18 mouse cellular contexts compared by ENCODE assay signal in the genomic region with DNA sequence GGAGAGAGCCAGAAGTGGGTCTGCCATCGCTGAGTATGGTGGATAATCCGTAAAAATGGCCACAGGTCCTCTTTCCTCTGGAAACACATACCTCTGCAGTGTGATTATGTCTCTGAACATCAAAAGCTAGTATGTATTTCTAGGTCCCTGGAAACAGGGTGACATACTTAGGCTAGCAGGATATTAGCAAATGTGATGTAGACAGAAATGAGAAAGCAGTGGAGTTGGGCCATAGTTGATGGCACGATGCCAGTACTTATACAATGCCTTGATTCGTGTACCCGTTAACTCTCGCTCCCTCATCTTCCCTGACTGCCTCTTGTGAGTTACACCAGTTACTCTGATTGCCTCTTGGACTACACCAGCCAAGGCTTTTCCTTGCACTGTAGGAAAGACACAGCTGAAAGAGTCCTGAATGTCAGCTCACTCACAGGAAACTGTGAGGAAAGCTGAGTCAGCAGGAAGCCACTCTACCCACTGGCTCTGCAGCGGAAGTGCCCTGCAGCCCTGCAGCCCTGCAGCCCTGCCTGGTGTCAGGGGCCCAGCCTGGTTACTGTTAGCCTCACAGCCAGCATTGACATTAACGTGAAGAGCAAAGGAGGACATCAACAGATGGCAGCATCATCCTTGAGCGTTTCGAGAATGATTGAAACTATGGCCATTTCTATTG. TPM values are rescaled to one million over a fixed set of nuclear protein-coding genes. Genes with fewer than 3 reads are reported as not detected.
DNase-seq lines count a peak whose midpoint lies in the region; ATAC-seq lines count a peak whose summit lies in the region.
"Had no signal": no experiment of that assay in that cellular context is flagged by ENCODE, and none has a peak within 500 bp of the region (broad histone marks: within the 10 kb centered on the region; RNA-seq: fewer than 3 reads in every experiment).

No protein-coding gene starts in this region.

- H3K4me3 ChIP-seq in megakaryocyte, embryonic 14.5 days (replicated peaks), result peak overlapping the region; percentile 86
- H3K4me3 ChIP-seq: embryonic facial prominence, embryonic 13.5 days; forebrain, embryonic 12.5 days; hindbrain, embryonic 10.5 days; intestine, embryonic 15.5 days; limb, embryonic 12.5 days; lung, embryonic 15.5 days; midbrain, embryonic 13.5 days had no signal

- no peaks in the 10 kb centered on the region for H3K36me3 ChIP-seq in megakaryocyte, embryonic 14.5 days (replicated peaks; ENCODE audit: low read length)
- H3K36me3 ChIP-seq: embryonic facial prominence, embryonic 13.5 days; forebrain, embryonic 12.5 days; hindbrain, embryonic 10.5 days; intestine, embryonic 15.5 days; limb, embryonic 12.5 days; lung, embryonic 15.5 days; midbrain, embryonic 13.5 days had no signal

- DNase-seq in 416B (ENCODE audit: low read depth), result peak; percentile 91
- peak; percentile 51 for DNase-seq in CD4-positive, CD25-positive, alpha-beta regulatory T cell, adult 2 months (ENCODE audit: low read depth, low spot score)
- no peak for DNase-seq in right cerebral cortex, postnatal 25 days
- no peak for DNase-seq in left cerebral cortex, postnatal 14 days (ENCODE audit: low spot score in 2 of 2)
- no peak for DNase-seq in gastrocnemius, postnatal 10 days
- DNase-seq: adrenal gland, postnatal 10 days; cerebellum, postnatal 36 days; kidney, postnatal 14 days had no signal

- H3K27me3 ChIP-seq in megakaryocyte, embryonic 14.5 days (replicated peaks), result peaks cover 39% of the 10 kb centered on the region

- ATAC-seq in common myeloid progenitor, adult 5-6 weeks (replicated peaks; ENCODE audit: low read depth, poor library complexity, severe bottlenecking), result peak; percentile 96
- ATAC-seq: intestine, embryonic 15.5 days; midbrain, embryonic 13.5 days had no signal

- peaks cover 62% of the 10 kb centered on the region for H3K4me1 ChIP-seq in megakaryocyte, embryonic 14.5 days
- H3K4me1 ChIP-seq: intestine, embryonic 15.5 days had no signal

- intact Hi-C loops in left cerebral cortex, postnatal 14 days (cut with DNase I), result no loop called here

- H3K9me3 ChIP-seq in megakaryocyte, embryonic 14.5 days, result peaks cover 9% of the 10 kb centered on the region
- H3K9me3 ChIP-seq: embryonic facial prominence, embryonic 13.5 days; forebrain, embryonic 12.5 days; hindbrain, embryonic 10.5 days; intestine, embryonic 15.5 days; limb, embryonic 12.5 days; lung, embryonic 15.5 days; midbrain, embryonic 13.5 days had no signal

RNA-seq across cellular contexts. Expression of a gene that starts 6.9 kb away (rescaled TPM):
- 0.49 and 0.82 TPM in 2 replicates for total RNA-seq in common myeloid progenitor, adult 5-6 weeks (2017)
- polyA plus RNA-seq in megakaryocyte, embryonic 14.5 days (2012; ENCODE audit: insufficient read depth, low replicate concordance), result 0.07 TPM in 1 of 2 replicates, not detected in the other
- under 1 TPM; 0.32 to 0.33 TPM for total RNA-seq in left cerebral cortex, postnatal 14 days (2021)
- total RNA-seq in gastrocnemius, postnatal 10 days (2021), result under 1 TPM; 0.07 to 0.09 TPM
- total RNA-seq: gastrocnemius, adult 18-20 months had no signal

RNA-seq across cellular contexts. Expression of a gene that starts 27.3 kb away (rescaled TPM):
- 35.3 and 38.8 TPM in 2 replicates for total RNA-seq in common myeloid progenitor, adult 5-6 weeks (2017)
- polyA plus RNA-seq in megakaryocyte, embryonic 14.5 days (2012; ENCODE audit: insufficient read depth, low replicate concordance), result 38.6 and 39.3 TPM in 2 replicates
- total RNA-seq in left cerebral cortex, postnatal 14 days (2021), result 10 to 100 TPM; 26.4 to 29.1 TPM
- 10 to 100 TPM; 17.1 to 19.0 TPM for total RNA-seq in gastrocnemius, postnatal 10 days (2021)

RNA-seq across cellular contexts. Expression of a gene that starts 57.9 kb away (rescaled TPM):
- total RNA-seq in common myeloid progenitor, adult 5-6 weeks (2017), result 17.0 and 23.1 TPM in 2 replicates
- polyA plus RNA-seq in megakaryocyte, embryonic 14.5 days (2012; ENCODE audit: insufficient read depth, low replicate concordance), result 1.6 and 3.6 TPM in 2 replicates
- total RNA-seq in left cerebral cortex, postnatal 14 days (2021), result 1 to 10 TPM; 3.6 to 4.9 TPM
- 1 to 10 TPM; 1.5 to 2.1 TPM for total RNA-seq in gastrocnemius, postnatal 10 days (2021)

RNA-seq across cellular contexts. Expression of a gene that starts 57.9 kb away (rescaled TPM):
- total RNA-seq in common myeloid progenitor, adult 5-6 weeks (2017), result 48.9 and 60.8 TPM in 2 replicates
- 2.6 and 3.4 TPM in 2 replicates for polyA plus RNA-seq in megakaryocyte, embryonic 14.5 days (2012; ENCODE audit: insufficient read depth, low replicate concordance)
- 10 to 100 TPM; 22.4 to 28.4 TPM for total RNA-seq in left cerebral cortex, postnatal 14 days (2021)
- 1 to 10 TPM; 7.9 to 9.8 TPM for total RNA-seq in gastrocnemius, postnatal 10 days (2021)

Comparison
In these comparisons a context has a peak if more than half of its experiments do, and no peak if none do; other contexts are left out.
1. DNase-seq: peak in 416B (single experiment) and CD4-positive, CD25-positive, alpha-beta regulatory T cell, adult 2 months (single experiment); none in right cerebral cortex, postnatal 25 days (single experiment), left cerebral cortex, postnatal 14 days (0 of 2) and gastrocnemius, postnatal 10 days (single experiment).